Mouse (Mus musculus) liver, postnatal 0 days (tissue): ENCODE results near the gene Tsc22d4. TPM values are rescaled to one million over a fixed set of nuclear protein-coding genes. Genes with fewer than 3 reads are reported as not detected.
"Not testable (repeated sequence)": the region's sequence is repeated elsewhere in the genome, so short reads cannot be mapped to it uniquely, and the experiment has no call there.

Source experiments
- ATAC-seq: fragments of 200-750 bp; cut with Nextera tagmentation; 2 replicates; pipeline ENCODE4 v1.8.0; 2017; ENCODE audit warnings: mild to moderate bottlenecking, moderate library complexity
- DNase-seq: peaks from one replicate; pipeline ENCODE4 v3.0.0-alpha.2; 2016
- H3K27ac ChIP-seq: fragments of 300-500 bp; sonication (generic); 2 replicates; pipeline ENCODE4 v1.5.1; 2014; ENCODE audit warnings: antibody characterized with exemption, moderate library complexity, mild to moderate bottlenecking, low read depth
- H3K27me3 ChIP-seq: fragments of 300-500 bp; sonication (generic); 2 replicates; pipeline ENCODE4 v1.6.1; 2014; ENCODE audit warnings: low read length, control low read depth, mixed read lengths; ENCODE audit not compliant: insufficient read depth
- H3K36me3 ChIP-seq: fragments of 300-500 bp; sonication (generic); replicated peaks from 2 replicates; pipeline ENCODE4 v1.6.1; 2014; ENCODE audit warnings: mild to moderate bottlenecking, control low read depth, low read length, moderate library complexity, mixed read lengths; ENCODE audit not compliant: insufficient read depth
- H3K4me1 ChIP-seq: fragments of 300-500 bp; sonication (generic); 2 replicates; pipeline ENCODE4 v1.6.1; 2014; ENCODE audit warnings: antibody characterized with exemption, mild to moderate bottlenecking, control low read depth; ENCODE audit not compliant: insufficient read depth
- H3K4me2 ChIP-seq: fragments of 300-500 bp; sonication (generic); 2 replicates; pipeline ENCODE4 v1.6.1; 2014; ENCODE audit warnings: low read depth, mild to moderate bottlenecking, low read length, moderate library complexity, mixed read lengths
- H3K4me3 ChIP-seq: fragments of 300-500 bp; sonication (generic); 2 replicates; pipeline ENCODE4 v1.5.1; 2014; ENCODE audit warnings: low read depth, low read length
- H3K9ac ChIP-seq: fragments of 300-500 bp; sonication (generic); replicated peaks from 2 replicates; pipeline ENCODE4 v1.6.1; 2014; ENCODE audit warnings: mild to moderate bottlenecking, moderate library complexity
- H3K9me3 ChIP-seq: fragments of 300-500 bp; sonication (generic); 2 replicates; pipeline ENCODE4 v1.6.1; 2016; ENCODE audit warnings: mild to moderate bottlenecking, control low read depth, low read length, mixed read lengths
- CTCF ChIP-seq: sonication (generic); IDR thresholded peaks from 2 replicates; pipeline ENCODE4 v1.5.1; 2016; ENCODE audit warnings: antibody characterized with exemption, low read depth
- EP300 ChIP-seq: IDR thresholded peaks from 2 replicates; pipeline ENCODE4 v1.6.1; 2016; ENCODE audit warnings: antibody characterized with exemption, low read depth, mild to moderate bottlenecking
- WGBS: fragments of 180-500 bp; shearing (Covaris S2); extraction: QIAGEN DNeasy Blood & Tissue Kit; methylation state at CpG from one replicate; pipeline ENCODE4 v1.1.7; 2014; ENCODE audit not compliant: insufficient replicate concordance; 5-methylcytosine and 5-hydroxymethylcytosine counted together
- polyA plus RNA-seq: library from polyadenylated mRNA; unstranded; fragments of >200 nt; fragmentation: Nextera tagmentation; extraction: Ambion mirVana; gene quantifications from 2 replicates; pipeline ENCODE4 v1.2.1, GENCODE M21; 2015

The Tsc22d4 gene
- polyA plus RNA-seq, 1 experiment from 2014 or later = 65.9 TPM

GRCm38 (mm10) chr5:137713454-137713853 lies 32.1 kb upstream of the Tsc22d4 start:
- WGBS = 73% methylated on average over 5 of the region's 5 CpGs

GRCm38 (mm10) chr5:137715685-137716084 lies 29.8 kb upstream of the Tsc22d4 start:
- H3K9ac ChIP-seq = no peak overlapping the region
- WGBS = 72% methylated on average over 8 of the region's 8 CpGs
- DNase-seq (no peak), ATAC-seq (no peak)
- TF ChIP-seq CTCF (no peak), EP300 (no peak)
- no peaks in the 10 kb centered on the region for H3K36me3 ChIP-seq
- no peaks in the 10 kb centered on the region for H3K27me3 ChIP-seq
- H3K4me3 ChIP-seq = no peak overlapping the region
- no peaks in the 10 kb centered on the region for H3K9me3 ChIP-seq
- H3K4me2 ChIP-seq = no peak overlapping the region
- H3K4me1 ChIP-seq = peaks cover 17% of the 10 kb centered on the region
- no peak overlapping the region for H3K27ac ChIP-seq

More at GRCm38 (mm10) chr5:137713454-137713853, 32.1 kb upstream of the Tsc22d4 start:
- ATAC-seq (no peak), DNase-seq (no peak)
- Histone ChIP-seq H3K9me3 (no peaks in the 10 kb centered on the region), H3K27ac (no peak overlapping the region), H3K4me3 (no peak overlapping the region), H3K4me1 (peaks cover 3% of the 10 kb centered on the region; the same call in 1 of the 2 replicates), H3K27me3 (no peaks in the 10 kb centered on the region), H3K4me2 (no peak overlapping the region), H3K9ac (no peak overlapping the region), H3K36me3 (no peaks in the 10 kb centered on the region)
- no peak for TF ChIP-seq CTCF
- TF ChIP-seq EP300 = no peak

- no peaks in the 10 kb centered on the region; the same call in 1 of the 2 replicates for H3K27me3 ChIP-seq
- H3K4me2 ChIP-seq = peak overlapping the region; percentile 19; the same call in 1 of the 2 replicates
- no peak overlapping the region for H3K4me3 ChIP-seq
- no peaks in the 10 kb centered on the region for H3K36me3 ChIP-seq
- WGBS = 48% methylated on average over 8 of the region's 8 CpGs
- no peak for TF ChIP-seq CTCF
- no peak for TF ChIP-seq EP300
- no peaks in the 10 kb centered on the region for H3K9me3 ChIP-seq
- no peak for ATAC-seq
- H3K9ac ChIP-seq = no peak overlapping the region
- peaks cover 18% of the 10 kb centered on the region for H3K4me1 ChIP-seq
- H3K27ac ChIP-seq = no peak overlapping the region
- DNase-seq = no peak
Measured at GRCm38 (mm10) chr5:137718020-137718790, 27.3 kb upstream of the Tsc22d4 start.

- Histone ChIP-seq H3K4me2 (peak overlapping the region; percentile 19; the same call in 1 of the 2 replicates), H3K36me3 (no peaks in the 10 kb centered on the region), H3K4me1 (peaks cover 18% of the 10 kb centered on the region), H3K4me3 (no peak overlapping the region), H3K27me3 (no peaks in the 10 kb centered on the region; the same call in 1 of the 2 replicates), H3K9ac (no peak overlapping the region), H3K27ac (no peak overlapping the region), H3K9me3 (no peaks in the 10 kb centered on the region)
- 65% methylated on average over 6 of the region's 6 CpGs for WGBS
- no peak for DNase-seq
- ATAC-seq = no peak
- TF ChIP-seq CTCF (no peak), EP300 (0 out of 2 replicates have a peak, but pooled peaks have one; percentile 27)
Measured at GRCm38 (mm10) chr5:137719088-137719487, 26.4 kb upstream of the Tsc22d4 start.

- not testable (repeated sequence) for DNase-seq, H3K27me3 ChIP-seq, H3K36me3 ChIP-seq, H3K9me3 ChIP-seq, H3K4me3 ChIP-seq, H3K9ac ChIP-seq, H3K27ac ChIP-seq
- H3K4me2 ChIP-seq = peak overlapping the region; percentile 52
- peak; percentile 57 for ATAC-seq
- WGBS = 20% methylated on average over 9 of the region's 16 CpGs
- H3K4me1 ChIP-seq = peaks cover 18% of the 10 kb centered on the region
Measured at GRCm38 (mm10) chr5:137720558-137721164, 24.9 kb upstream of the Tsc22d4 start.

GRCm38 (mm10) chr5:137723840-137724239 lies 21.7 kb upstream of the Tsc22d4 start:
- Histone ChIP-seq H3K4me3 (no peak overlapping the region), H3K36me3 (no peaks in the 10 kb centered on the region), H3K4me1 (peaks cover 18% of the 10 kb centered on the region), H3K9me3 (no peaks in the 10 kb centered on the region), H3K27me3 (no peaks in the 10 kb centered on the region; the same call in 1 of the 2 replicates), H3K27ac (no peak overlapping the region), H3K9ac (no peak overlapping the region), H3K4me2 (no peak overlapping the region)
- 43% methylated on average over 5 of the region's 5 CpGs for WGBS
- no peak for TF ChIP-seq CTCF
- TF ChIP-seq EP300 = no peak
- ATAC-seq = no peak
- DNase-seq = no peak
